Mouse (Mus musculus): ENCODE results near the gene Gm49340. TPM values are rescaled to one million over a fixed set of nuclear protein-coding genes. Genes with fewer than 3 reads are reported as not detected.
A peak's percentile ranks its signal among the peaks of the same experiment; 100 is the strongest.

The Gm49340 gene
- polyA plus RNA-seq (2015; fragmentation: Nextera tagmentation; extraction: Ambion mirVana): not detected in 2 replicates

DNA sequence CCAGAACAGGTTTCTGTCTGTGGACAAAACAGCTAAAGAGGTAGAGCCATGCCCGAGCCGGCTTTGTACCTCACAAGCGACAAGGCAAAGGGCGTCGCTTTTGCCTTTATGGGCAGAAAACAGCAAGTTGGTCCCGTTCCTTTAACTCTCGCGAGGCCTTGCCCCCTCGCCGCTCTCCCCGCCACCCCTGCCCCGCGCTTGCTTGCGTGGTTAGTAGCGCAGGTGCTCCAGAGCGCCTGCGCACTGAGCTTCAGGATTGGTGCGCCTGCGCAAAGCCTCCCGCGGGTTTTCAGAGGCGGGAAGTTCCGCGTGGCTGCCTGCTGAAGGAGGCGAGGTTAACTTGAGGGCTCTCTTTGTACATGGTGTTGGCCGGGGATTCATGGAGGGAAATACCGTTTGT, at the start of gene Gm49340, which contains the start of the genes Aspa and Spata22:
TSS of gene Gm49340 (plus strand) at position 300 of the 400 bp plus-strand sequence.
TSS of gene Aspa (minus strand) at position 155 of the 400 bp plus-strand sequence.
TSS of gene Spata22 (plus strand) at position 300 of the 400 bp plus-strand sequence.
- Histone ChIP-seq H3K4me1 (ENCODE audit: control insufficient read depth, low read depth, low read length) (no peaks in the 10 kb centered on the region), H3K9me3 (replicated peaks; ENCODE audit: control insufficient read depth, low read length) (no peaks in the 10 kb centered on the region), H3K4me3 (ENCODE audit: low read depth, low read length) (no peak within 1 kb of the TSS), H3K27me3 (ENCODE audit: control insufficient read depth, insufficient read depth, low read depth, low read length) (no peaks in the 10 kb centered on the region), H3K27ac (ENCODE audit: low read length) (no peak within 1 kb of the TSS), H3K36me3 (ENCODE audit: control insufficient read depth, insufficient read depth) (no peaks in the 10 kb centered on the region), H3K9ac (ENCODE audit: low read depth, low read length) (no peak within 1 kb of the TSS), H3K4me2 (ENCODE audit: low read depth, low read length) (no peak within 1 kb of the TSS)
- 78% methylated on average over 27 of the region's 27 CpGs for WGBS (ENCODE audit: insufficient replicate concordance)
- ATAC-seq (ENCODE audit: low read depth): no peak

DNA sequence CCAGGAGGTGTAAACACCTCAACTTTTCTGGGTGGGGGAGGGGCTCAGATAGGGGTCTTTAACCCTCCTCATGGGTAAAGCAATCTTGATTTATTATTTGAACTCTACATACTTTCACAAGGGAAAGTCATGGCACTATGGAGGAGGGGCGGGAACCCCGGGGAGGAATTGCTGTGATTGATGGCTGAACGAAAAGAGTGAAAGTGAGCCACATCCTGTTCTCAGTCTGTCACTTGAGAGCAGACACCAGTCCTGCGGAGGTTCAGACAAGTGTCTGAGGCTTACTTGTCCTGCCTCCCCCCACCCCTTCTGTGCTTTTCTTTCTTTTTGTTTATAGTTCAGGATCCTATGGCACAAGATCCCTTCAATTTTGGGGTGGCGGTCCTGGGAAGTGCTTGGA, 48.8 kb upstream of the Gm49340 start:
- H3K27ac ChIP-seq (ENCODE audit: low read length): no peak overlapping the region
- H3K4me1 ChIP-seq (ENCODE audit: control insufficient read depth, low read depth, low read length): no peaks in the 10 kb centered on the region
- no peak for ATAC-seq (ENCODE audit: low read depth)
- no peaks in the 10 kb centered on the region for H3K36me3 ChIP-seq (ENCODE audit: control insufficient read depth, insufficient read depth)
- WGBS (ENCODE audit: insufficient replicate concordance): 20% methylated on average over 5 of the region's 5 CpGs
- no peak overlapping the region for H3K4me3 ChIP-seq (ENCODE audit: low read depth, low read length)
- no peak overlapping the region for H3K9ac ChIP-seq (ENCODE audit: low read depth, low read length)
- no peak overlapping the region for H3K4me2 ChIP-seq (ENCODE audit: low read depth, low read length)
- no peaks in the 10 kb centered on the region for H3K9me3 ChIP-seq (replicated peaks; ENCODE audit: control insufficient read depth, low read length)
- H3K27me3 ChIP-seq (ENCODE audit: control insufficient read depth, insufficient read depth, low read depth, low read length): no peaks in the 10 kb centered on the region

DNA sequence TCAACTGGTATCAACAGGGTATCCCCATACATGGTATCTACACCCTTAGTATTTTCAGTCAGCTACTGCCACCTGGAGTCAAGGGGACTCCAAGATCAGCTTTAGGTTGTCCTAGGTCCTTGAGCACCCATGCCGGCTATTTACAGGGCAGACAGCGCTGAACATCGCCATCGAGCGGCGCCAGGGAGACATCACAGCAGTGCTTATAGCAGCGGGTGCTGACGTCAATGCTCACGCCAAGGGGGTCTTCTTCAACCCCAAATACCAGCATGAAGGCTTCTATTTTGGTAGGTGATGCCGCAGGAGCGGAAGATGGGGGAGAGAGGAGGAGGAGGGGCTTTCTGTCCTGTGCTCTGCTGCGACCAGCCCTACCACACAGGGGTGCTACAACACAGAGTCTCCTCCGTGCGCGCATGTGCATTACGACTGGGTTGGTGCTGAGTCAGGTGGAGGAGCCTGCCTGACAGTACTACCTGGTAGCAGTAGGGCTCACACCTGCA, 48.0 kb upstream of the Gm49340 start:
- H3K27ac ChIP-seq (ENCODE audit: low read length): no peak overlapping the region
- H3K4me1 ChIP-seq (ENCODE audit: control insufficient read depth, low read depth, low read length): no peaks in the 10 kb centered on the region
- H3K4me3 ChIP-seq (ENCODE audit: low read depth, low read length): peak overlapping the region; percentile 27; the same call in 1 of the 2 replicates
- peak overlapping the region; percentile 43 for H3K4me2 ChIP-seq (ENCODE audit: low read depth, low read length)
- 3% methylated on average over 16 of the region's 16 CpGs for WGBS (ENCODE audit: insufficient replicate concordance)
- H3K9me3 ChIP-seq (replicated peaks; ENCODE audit: control insufficient read depth, low read length): no peaks in the 10 kb centered on the region
- H3K36me3 ChIP-seq (ENCODE audit: control insufficient read depth, insufficient read depth): no peaks in the 10 kb centered on the region
- no peak overlapping the region for H3K9ac ChIP-seq (ENCODE audit: low read depth, low read length)
- H3K27me3 ChIP-seq (ENCODE audit: control insufficient read depth, insufficient read depth, low read depth, low read length): no peaks in the 10 kb centered on the region
- ATAC-seq (ENCODE audit: low read depth): peak; percentile 59; the same call in 1 of the 2 replicates

- H3K9ac ChIP-seq (ENCODE audit: low read depth, low read length): no peak overlapping the region
- no peak overlapping the region for H3K4me2 ChIP-seq (ENCODE audit: low read depth, low read length)
- WGBS (ENCODE audit: insufficient replicate concordance): 58% methylated on average over 9 of the region's 9 CpGs
- no peak overlapping the region for H3K4me3 ChIP-seq (ENCODE audit: low read depth, low read length)
- no peaks in the 10 kb centered on the region for H3K27me3 ChIP-seq (ENCODE audit: control insufficient read depth, insufficient read depth, low read depth, low read length)
- no peaks in the 10 kb centered on the region for H3K36me3 ChIP-seq (ENCODE audit: control insufficient read depth, insufficient read depth)
- no peaks in the 10 kb centered on the region for H3K4me1 ChIP-seq (ENCODE audit: control insufficient read depth, low read depth, low read length)
- no peak for ATAC-seq (ENCODE audit: low read depth)
- no peak overlapping the region for H3K27ac ChIP-seq (ENCODE audit: low read length)
- no peaks in the 10 kb centered on the region for H3K9me3 ChIP-seq (replicated peaks; ENCODE audit: control insufficient read depth, low read length)
Measured at GRCm38 (mm10) chr11:73283369-73283768, 46.2 kb upstream of the Gm49340 start.

GRCm38 (mm10) chr11:73283926-73284325, 45.6 kb upstream of the Gm49340 start:
- H3K27me3 ChIP-seq (ENCODE audit: control insufficient read depth, insufficient read depth, low read depth, low read length): no peaks in the 10 kb centered on the region
- H3K27ac ChIP-seq (ENCODE audit: low read length): no peak overlapping the region
- no peak overlapping the region for H3K4me2 ChIP-seq (ENCODE audit: low read depth, low read length)
- H3K4me3 ChIP-seq (ENCODE audit: low read depth, low read length): no peak overlapping the region
- H3K4me1 ChIP-seq (ENCODE audit: control insufficient read depth, low read depth, low read length): no peaks in the 10 kb centered on the region
- H3K9ac ChIP-seq (ENCODE audit: low read depth, low read length): no peak overlapping the region
- no peak for ATAC-seq (ENCODE audit: low read depth)
- H3K36me3 ChIP-seq (ENCODE audit: control insufficient read depth, insufficient read depth): no peaks in the 10 kb centered on the region
- no peaks in the 10 kb centered on the region for H3K9me3 ChIP-seq (replicated peaks; ENCODE audit: control insufficient read depth, low read length)
- 24% methylated on average over 1 of the region's 1 CpGs for WGBS (ENCODE audit: insufficient replicate concordance)

DNA sequence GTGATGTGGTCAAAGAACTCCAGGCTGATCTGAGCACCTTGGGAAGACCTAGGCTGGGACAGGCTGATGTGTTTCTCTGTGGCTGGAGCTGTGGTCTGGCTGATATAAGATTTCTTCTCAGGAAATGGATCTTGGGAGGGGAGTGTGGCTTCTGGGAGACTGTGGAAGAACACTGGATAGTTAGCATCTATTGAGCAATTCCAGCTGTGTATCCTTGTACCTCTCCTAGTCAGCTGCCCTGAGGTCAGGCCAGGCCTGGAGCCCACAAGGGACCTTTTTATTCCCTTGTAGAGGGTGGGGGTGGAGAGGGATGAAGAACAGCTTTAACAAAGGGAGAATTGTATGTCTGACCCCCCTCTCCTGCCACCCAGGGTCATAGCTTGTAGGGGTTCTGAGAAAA, 45.2 kb upstream of the Gm49340 start:
- Histone ChIP-seq H3K27ac (ENCODE audit: low read length) (no peak overlapping the region), H3K4me3 (ENCODE audit: low read depth, low read length) (no peak overlapping the region), H3K4me1 (ENCODE audit: control insufficient read depth, low read depth, low read length) (no peaks in the 10 kb centered on the region), H3K27me3 (ENCODE audit: control insufficient read depth, insufficient read depth, low read depth, low read length) (no peaks in the 10 kb centered on the region), H3K9me3 (replicated peaks; ENCODE audit: control insufficient read depth, low read length) (no peaks in the 10 kb centered on the region), H3K36me3 (ENCODE audit: control insufficient read depth, insufficient read depth) (no peaks in the 10 kb centered on the region), H3K4me2 (ENCODE audit: low read depth, low read length) (no peak overlapping the region), H3K9ac (ENCODE audit: low read depth, low read length) (no peak overlapping the region)
- no peak for ATAC-seq (ENCODE audit: low read depth)

- H3K27ac ChIP-seq (ENCODE audit: low read length): no peak overlapping the region
- WGBS (ENCODE audit: insufficient replicate concordance): 55% methylated on average over 1 of the region's 1 CpGs
- H3K27me3 ChIP-seq (ENCODE audit: control insufficient read depth, insufficient read depth, low read depth, low read length): no peaks in the 10 kb centered on the region
Measured at GRCm38 (mm10) chr11:73289621-73290020, 39.9 kb upstream of the Gm49340 start.

DNA sequence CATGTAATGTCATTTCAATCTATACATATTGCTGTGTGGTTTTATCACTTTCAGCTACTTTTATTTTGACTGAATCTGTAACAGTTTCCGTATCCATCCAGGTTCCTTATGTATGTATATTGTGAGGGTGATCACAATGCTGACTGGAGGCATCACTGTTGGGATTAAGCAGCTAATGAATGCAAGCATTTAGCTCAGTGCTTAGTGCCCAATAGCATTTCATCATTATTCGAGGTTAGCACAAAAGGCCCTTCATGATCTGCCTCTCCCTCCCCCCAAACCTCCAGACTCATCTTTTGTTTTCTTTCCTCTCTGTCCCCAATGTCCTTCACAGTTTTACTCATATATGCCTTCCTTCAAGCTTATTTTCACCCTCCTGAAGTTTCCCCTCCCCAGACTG, 26.4 kb upstream of the Gm49340 start:
- Histone ChIP-seq H3K9me3 (replicated peaks; ENCODE audit: control insufficient read depth, low read length) (no peaks in the 10 kb centered on the region), H3K4me2 (ENCODE audit: low read depth, low read length) (no peak overlapping the region), H3K36me3 (ENCODE audit: control insufficient read depth, insufficient read depth) (no peaks in the 10 kb centered on the region), H3K27ac (ENCODE audit: low read length) (no peak overlapping the region), H3K9ac (ENCODE audit: low read depth, low read length) (no peak overlapping the region), H3K4me1 (ENCODE audit: control insufficient read depth, low read depth, low read length) (no peaks in the 10 kb centered on the region), H3K27me3 (ENCODE audit: control insufficient read depth, insufficient read depth, low read depth, low read length) (no peaks in the 10 kb centered on the region), H3K4me3 (ENCODE audit: low read depth, low read length) (no peak overlapping the region)
- WGBS (ENCODE audit: insufficient replicate concordance): 52% methylated on average over 2 of the region's 2 CpGs
- ATAC-seq (ENCODE audit: low read depth): no peak

More at GRCm38 (mm10) chr11:73289621-73290020, 39.9 kb upstream of the Gm49340 start:
- ATAC-seq (ENCODE audit: low read depth): no peak
- Histone ChIP-seq H3K4me2 (ENCODE audit: low read depth, low read length) (no peak overlapping the region), H3K9ac (ENCODE audit: low read depth, low read length) (no peak overlapping the region), H3K9me3 (replicated peaks; ENCODE audit: control insufficient read depth, low read length) (no peaks in the 10 kb centered on the region), H3K4me1 (ENCODE audit: control insufficient read depth, low read depth, low read length) (no peaks in the 10 kb centered on the region), H3K4me3 (ENCODE audit: low read depth, low read length) (no peak overlapping the region), H3K36me3 (ENCODE audit: control insufficient read depth, insufficient read depth) (no peaks in the 10 kb centered on the region)

DNA sequence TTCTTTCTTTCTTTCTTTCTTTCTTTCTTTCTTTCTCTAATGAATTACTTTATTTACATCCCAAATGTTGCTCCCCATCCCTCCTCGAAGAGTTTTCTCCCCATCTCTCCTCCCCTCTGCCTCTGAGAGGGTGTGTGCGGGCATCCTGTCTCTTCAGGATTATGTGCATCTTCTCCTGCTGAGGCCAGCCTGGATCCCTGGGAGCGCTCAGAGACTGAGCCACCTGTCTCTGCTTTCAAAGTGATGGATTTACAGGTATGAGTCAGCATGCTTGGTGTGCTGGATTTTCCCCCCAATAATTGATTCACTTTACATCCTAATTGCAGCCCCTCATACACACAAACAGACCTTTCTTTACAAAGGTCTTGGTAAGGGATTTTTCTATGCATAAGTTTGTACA, 13.6 kb upstream of the Gm49340 start:
- no peaks in the 10 kb centered on the region for H3K36me3 ChIP-seq (ENCODE audit: control insufficient read depth, insufficient read depth)
- H3K9ac ChIP-seq (ENCODE audit: low read depth, low read length): no peak overlapping the region
- ATAC-seq (ENCODE audit: low read depth): no peak
- H3K4me3 ChIP-seq (ENCODE audit: low read depth, low read length): no peak overlapping the region
- H3K27me3 ChIP-seq (ENCODE audit: control insufficient read depth, insufficient read depth, low read depth, low read length): no peaks in the 10 kb centered on the region
- WGBS (ENCODE audit: insufficient replicate concordance): 34% methylated on average over 3 of the region's 3 CpGs
- H3K9me3 ChIP-seq (replicated peaks; ENCODE audit: control insufficient read depth, low read length): no peaks in the 10 kb centered on the region
- H3K4me2 ChIP-seq (ENCODE audit: low read depth, low read length): no peak overlapping the region
- no peak overlapping the region for H3K27ac ChIP-seq (ENCODE audit: low read length)
- no peaks in the 10 kb centered on the region for H3K4me1 ChIP-seq (ENCODE audit: control insufficient read depth, low read depth, low read length)
